Mouse (Mus musculus) bone marrow, adult 2 months (tissue): ENCODE results near the gene Hook2. TPM values are rescaled to one million over a fixed set of nuclear protein-coding genes. Genes with fewer than 3 reads are reported as not detected.

Source experiments
- H3K27ac ChIP-seq: fragments of 200-500 bp; 2 replicates; pipeline ENCODE4 v1.5.1; 2012; ENCODE audit warnings: low read depth, mild to moderate bottlenecking, control low read depth, inconsistent platforms, low read length; ENCODE audit not compliant: control insufficient read depth, poor library complexity, insufficient read depth
- H3K4me1 ChIP-seq: fragments of 200-500 bp; 2 replicates; pipeline ENCODE4 v1.6.1; 2011; ENCODE audit warnings: low read length; ENCODE audit not compliant: control insufficient read depth, insufficient read depth
- H3K4me3 ChIP-seq: fragments of 200-500 bp; replicated peaks from 2 replicates; pipeline ENCODE3; 2011; ENCODE audit warnings: mild to moderate bottlenecking, low read depth, low read length, control low read depth; ENCODE audit not compliant: control insufficient read depth
- CTCF ChIP-seq: fragments of 200-500 bp; IDR thresholded peaks from 2 replicates; pipeline ENCODE4 v1.5.1; 2011; ENCODE audit warnings: low read length, control low read depth; ENCODE audit not compliant: control insufficient read depth, insufficient read depth
- POLR2A ChIP-seq: fragments of 200-500 bp; IDR thresholded peaks from 2 replicates; pipeline ENCODE4 v1.6.1; 2011; ENCODE audit warnings: low read depth, mild to moderate bottlenecking, control low read depth, low read length, borderline replicate concordance; ENCODE audit not compliant: control insufficient read depth
- WGBS: fragments of 180-500 bp; shearing (Covaris S2); methylation state at CpG from one replicate; pipeline ENCODE4 v1.1.7; 2018; 5-methylcytosine and 5-hydroxymethylcytosine counted together
- polyA plus RNA-seq: library from polyadenylated mRNA; stranded (reverse); fragments of >200 nt; gene quantifications from 2 replicates; pipeline ENCODE4 v1.2.4, GENCODE M21; 2011; ENCODE audit warnings: low replicate concordance; ENCODE audit not compliant: missing spikeins, insufficient read depth, insufficient read length

Gene Hook2
- polyA plus RNA-seq, 1 experiment: 7.3 TPM

DNA sequence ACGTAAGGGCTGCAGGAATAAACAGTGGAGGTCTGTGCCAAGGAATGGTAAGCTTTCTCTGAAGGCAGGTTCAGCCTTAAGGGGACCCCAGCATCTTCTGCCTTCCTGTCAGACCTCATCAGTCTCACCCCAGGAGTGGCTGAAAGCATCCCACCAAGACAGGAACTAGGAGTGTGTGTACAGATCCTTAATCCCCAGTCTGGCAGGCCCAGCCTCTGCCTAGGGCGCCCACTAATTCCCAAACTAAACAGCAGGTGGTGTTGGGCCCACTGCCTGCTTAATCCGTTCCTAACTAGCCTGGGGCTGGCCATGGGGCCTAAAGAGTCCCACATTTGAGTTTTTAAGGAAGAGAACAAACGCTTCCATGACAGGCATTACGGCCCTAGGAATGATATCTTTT, 26.8 kb downstream of the Hook2 start:
- no peaks in the 10 kb centered on the region for H3K4me1 ChIP-seq
- TF ChIP-seq POLR2A (no peak), CTCF (no peak)
- no peak overlapping the region for H3K27ac ChIP-seq
- H3K4me3 ChIP-seq: no peak overlapping the region
- WGBS: 80% methylated on average over 5 of the region's 5 CpGs

DNA sequence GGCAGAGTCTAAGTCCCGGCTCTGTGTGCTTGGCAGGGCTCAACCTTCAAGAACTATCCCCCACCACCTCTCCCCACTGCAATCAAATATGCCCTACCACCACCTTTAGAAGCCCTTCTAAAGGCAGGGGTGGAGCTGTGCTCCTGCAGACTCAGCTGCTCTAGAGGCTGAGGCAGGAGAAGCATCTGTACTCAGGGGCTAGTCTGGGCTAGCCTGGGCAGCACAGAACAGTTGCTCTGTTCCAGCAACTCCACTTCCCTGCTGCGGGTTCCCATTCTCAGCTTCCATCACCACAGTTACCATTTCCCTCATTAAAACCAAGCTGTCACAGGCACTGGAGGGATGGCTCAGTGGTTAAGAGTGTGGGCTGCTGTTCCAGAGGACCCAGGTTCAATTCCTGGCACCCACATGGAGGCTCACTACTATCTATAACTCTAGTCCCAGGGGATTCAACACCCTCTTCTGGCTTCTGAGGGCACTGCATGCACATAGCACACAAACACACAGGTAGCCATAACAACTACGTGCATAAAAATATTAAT, 31.2 kb downstream of the Hook2 start:
- Histone ChIP-seq H3K27ac (no peak overlapping the region), H3K4me1 (peaks cover 2% of the 10 kb centered on the region), H3K4me3 (no peak overlapping the region)
- TF ChIP-seq CTCF: no peak
- TF ChIP-seq POLR2A: no peak
- WGBS: 95% methylated on average over 3 of the region's 3 CpGs

DNA sequence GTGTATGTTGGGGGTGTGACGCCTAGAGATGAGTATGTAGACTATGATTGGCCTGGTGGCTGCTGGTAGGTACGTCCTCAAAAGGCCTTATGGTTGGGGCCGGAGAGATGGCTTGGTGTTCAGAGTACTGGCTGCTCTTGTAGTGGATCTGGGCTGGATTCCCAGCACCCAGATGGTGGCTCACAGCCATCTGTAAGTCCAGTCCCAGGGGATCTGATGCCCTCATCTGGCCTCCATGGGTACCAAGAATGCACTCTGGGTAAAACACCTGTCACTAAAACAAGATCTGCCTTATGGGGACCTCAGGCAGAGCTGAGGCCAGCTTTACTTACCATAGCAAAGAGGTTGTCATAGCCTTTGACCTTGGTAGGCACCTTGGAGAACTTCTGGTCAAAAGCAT, 33.4 kb downstream of the Hook2 start:
- Histone ChIP-seq H3K4me1 (peaks cover 4% of the 10 kb centered on the region), H3K4me3 (no peak overlapping the region), H3K27ac (no peak overlapping the region)
- WGBS: 86% methylated on average over 3 of the region's 3 CpGs
- TF ChIP-seq POLR2A (no peak), CTCF (no peak)

DNA sequence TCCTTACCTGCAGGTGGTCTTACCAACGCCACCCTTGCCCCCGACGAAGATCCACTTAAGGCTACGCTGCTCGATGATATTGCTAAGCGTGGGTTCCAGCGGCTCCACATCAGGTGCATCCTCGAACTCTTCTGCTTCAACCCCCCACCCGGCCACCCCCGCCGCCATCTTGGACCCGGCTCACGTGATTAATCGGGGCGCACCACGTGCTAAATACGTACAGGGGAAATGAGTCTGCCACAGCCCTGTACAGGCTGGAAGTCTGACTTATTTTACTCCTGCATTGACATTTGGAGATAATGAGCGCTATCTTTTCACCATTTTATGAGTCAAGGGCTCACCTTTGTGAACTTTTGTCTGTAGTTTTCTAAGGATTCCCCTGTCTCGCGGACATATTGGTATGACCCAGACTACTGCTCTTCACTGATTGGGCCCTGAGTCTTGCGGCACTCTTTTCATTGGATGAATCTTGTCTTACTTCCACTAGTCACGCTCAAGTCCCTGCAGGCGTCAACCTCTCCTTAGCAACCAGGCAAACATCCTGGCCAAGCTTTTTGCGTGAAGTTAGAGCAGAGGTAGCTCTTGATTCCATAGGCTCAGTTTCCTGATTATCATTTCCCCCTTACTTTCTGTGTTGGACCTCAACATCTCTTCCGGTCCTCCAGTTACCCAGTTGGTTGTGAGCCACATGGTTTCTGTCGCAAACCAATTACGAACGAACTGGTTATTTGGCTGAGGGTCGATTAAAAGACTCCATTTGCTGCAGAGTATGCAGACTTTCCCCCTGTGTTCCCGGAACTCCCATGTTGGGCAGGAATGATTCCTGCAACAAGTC, 34.9 kb downstream of the Hook2 start, which contains the start of gene Asna1:
Gene Asna1 (minus strand): TSS at position 184 of the 835 bp plus-strand sequence.
- TF ChIP-seq POLR2A: peak; percentile 31; the same call in 1 of the 2 replicates
- no peak for TF ChIP-seq CTCF
- Histone ChIP-seq H3K27ac (peak within 1 kb of the TSS; percentile 29), H3K4me3 (peak within 1 kb of the TSS; percentile 100), H3K4me1 (peaks cover 4% of the 10 kb centered on the region)
- WGBS: under 1% methylated on average over 30 of the region's 30 CpGs

DNA sequence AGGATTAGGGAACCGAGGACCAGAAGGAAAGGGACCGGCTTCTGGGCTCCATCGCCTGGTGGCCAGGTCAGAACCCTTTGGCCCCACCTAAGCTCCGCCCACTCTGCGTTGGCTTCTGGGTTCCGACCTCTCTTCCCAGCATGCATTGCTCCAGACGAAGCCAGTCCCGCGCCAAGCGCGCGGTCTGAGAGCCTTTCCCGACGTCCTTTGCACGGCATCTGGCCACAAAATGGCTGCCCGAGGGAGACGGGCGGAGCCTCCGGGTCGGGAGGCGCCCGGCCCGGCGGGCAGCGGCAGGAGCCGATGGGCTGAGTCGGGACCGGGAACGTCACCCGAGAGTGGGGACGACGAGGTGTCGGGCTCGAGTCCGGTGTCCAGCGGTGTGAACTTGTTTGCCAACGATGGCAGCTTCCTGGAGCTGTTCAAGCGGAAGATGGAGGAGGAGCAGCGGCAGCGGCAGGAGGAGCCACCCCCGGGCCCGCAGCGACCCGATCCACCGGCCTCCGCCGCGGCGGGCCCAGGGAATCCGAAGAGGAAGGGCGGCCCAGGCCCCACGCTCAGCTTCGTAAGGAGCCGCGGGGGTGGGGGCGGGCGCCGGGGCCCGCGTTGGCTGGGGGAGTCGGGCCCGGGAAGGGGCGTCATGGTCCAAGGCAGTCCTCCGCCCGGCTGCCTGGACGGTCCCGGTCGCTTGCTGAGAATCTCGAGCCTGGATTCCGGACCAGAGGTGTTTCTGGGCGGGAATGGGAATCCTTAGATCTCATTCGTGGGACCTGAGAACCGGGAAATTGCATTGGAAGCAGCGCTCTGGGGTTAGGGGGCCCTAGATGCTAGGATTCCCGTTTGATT, 36.5 kb downstream of the Hook2 start, which contains the start of gene Trir:
Gene Trir (plus strand): TSS at position 154 of the 846 bp plus-strand sequence.
- Histone ChIP-seq H3K27ac (peak within 1 kb of the TSS; percentile 98), H3K4me1 (peaks cover 4% of the 10 kb centered on the region), H3K4me3 (peak within 1 kb of the TSS; percentile 97)
- TF ChIP-seq POLR2A (peak; percentile 99), CTCF (peak; percentile 24; the same call in 1 of the 2 replicates)
- under 1% methylated on average over 75 of the region's 75 CpGs for WGBS

DNA sequence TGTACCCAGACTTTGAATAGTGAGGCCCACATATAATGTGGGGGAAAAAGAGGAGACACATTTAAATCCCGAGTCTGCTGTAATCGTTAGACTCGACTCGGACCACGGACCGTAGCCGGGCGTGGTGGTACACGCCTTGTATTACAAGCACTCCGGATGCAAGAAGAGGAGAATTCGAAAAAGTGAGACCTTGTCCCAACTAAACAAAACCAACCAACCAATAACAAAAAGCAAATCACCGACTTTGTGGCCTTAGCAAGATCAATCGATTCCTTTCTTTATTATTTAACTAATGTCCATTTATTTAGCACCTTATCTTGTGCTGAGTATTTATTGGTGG, 37.1 kb downstream of the Hook2 start:
- WGBS: under 1% methylated on average over 13 of the region's 13 CpGs
- Histone ChIP-seq H3K27ac (peak overlapping the region; percentile 98), H3K4me3 (peak overlapping the region; percentile 97), H3K4me1 (peaks cover 4% of the 10 kb centered on the region)
- TF ChIP-seq CTCF (no peak), POLR2A (no peak)

DNA sequence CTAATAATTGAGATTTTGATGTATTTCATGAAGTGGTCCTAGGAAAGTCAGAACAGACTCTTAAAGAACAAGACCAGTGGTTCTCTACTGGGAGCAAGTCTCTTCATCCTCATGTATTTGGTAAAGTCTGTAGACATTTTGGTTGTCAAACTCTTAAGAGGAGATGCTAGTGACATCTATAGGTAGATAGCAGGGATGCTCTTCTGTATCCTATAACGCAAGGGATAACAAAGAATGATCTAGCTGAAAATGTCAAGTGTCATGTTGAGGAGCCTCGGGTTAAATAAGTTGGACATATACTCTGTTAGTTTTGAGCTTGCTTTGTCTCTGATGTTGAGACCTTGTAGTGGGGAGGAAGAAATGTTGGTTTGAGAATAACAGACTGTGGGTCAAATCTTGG, 37.5 kb downstream of the Hook2 start:
- H3K4me1 ChIP-seq: peaks cover 4% of the 10 kb centered on the region
- no peak overlapping the region for H3K27ac ChIP-seq
- TF ChIP-seq CTCF (no peak), POLR2A (no peak)
- 11% methylated on average over 2 of the region's 2 CpGs for WGBS
- peak overlapping the region; percentile 97 for H3K4me3 ChIP-seq

DNA sequence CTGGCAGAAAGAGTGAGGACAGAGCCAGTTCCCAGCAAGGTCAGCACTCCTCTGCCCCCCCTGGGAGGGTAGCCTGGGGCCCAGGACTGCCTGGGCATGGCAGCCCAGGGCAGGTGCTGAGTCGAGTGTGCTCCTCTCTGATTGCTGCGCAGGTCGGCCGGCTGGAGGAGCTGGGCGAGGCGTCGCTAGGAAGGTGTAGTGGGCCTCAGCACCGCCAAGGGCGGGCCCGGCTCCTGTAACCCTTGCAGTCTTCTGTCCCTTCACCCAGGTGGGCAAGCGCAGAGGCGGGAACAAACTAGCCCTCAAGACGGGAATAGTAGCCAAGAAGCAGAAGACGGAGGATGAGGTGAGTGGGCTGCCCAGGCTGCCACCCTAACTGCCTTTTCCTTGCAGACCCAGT, 38.9 kb downstream of the Hook2 start:
- WGBS: 91% methylated on average over 14 of the region's 14 CpGs
- no peak overlapping the region for H3K4me3 ChIP-seq
- H3K4me1 ChIP-seq: peaks cover 4% of the 10 kb centered on the region
- no peak for TF ChIP-seq POLR2A
- no peak for TF ChIP-seq CTCF
- H3K27ac ChIP-seq: no peak overlapping the region
